Comparison of ENCODE assay signal across 11 mouse cellular contexts in genomic region chr2:178416427-178416826, GRCm38 (mm10). TPM values are rescaled to one million over a fixed set of nuclear protein-coding genes. Genes with fewer than 3 reads are reported as not detected.
DNase-seq lines count a peak whose midpoint lies in the region; ATAC-seq and TF ChIP-seq lines count a peak whose summit lies in the region.
"Had no signal": no experiment of that assay in that cellular context is flagged by ENCODE, and none has a peak within 500 bp of the region (broad histone marks: within the 10 kb centered on the region; RNA-seq: fewer than 3 reads in every experiment).

No protein-coding gene starts in this region.

- no peak for ATAC-seq in heart, embryonic 12.5 days (ENCODE audit: insufficient number of reproducible peaks, low FRiP score)
- peak; percentile 51 for ATAC-seq in liver, embryonic 14.5 days (ENCODE audit: insufficient read depth)
- no peak for ATAC-seq in cerebellum, adult (ENCODE audit: insufficient number of reproducible peaks, low FRiP score, low TSS enrichment)
- no peak for ATAC-seq in forebrain, embryonic 14.5 days
- ATAC-seq in hindbrain, embryonic 16.5 days: no peak

- peaks cover 57% of the 10 kb centered on the region for H3K4me1 ChIP-seq in heart, embryonic 12.5 days (replicated peaks)
- H3K4me1 ChIP-seq in liver, embryonic 14.5 days (replicated peaks; ENCODE audit: control insufficient read depth in 2 of 2, insufficient read depth in 2 of 2, low read length in 1 of 2): peaks cover 0 to 7% of the 10 kb centered on the region in 2 experiments; a peak in 1 of 4 replicates
- H3K4me1 ChIP-seq in megakaryocyte, embryonic 14.5 days: peaks cover 88% of the 10 kb centered on the region
- peaks cover 8% of the 10 kb centered on the region for H3K4me1 ChIP-seq in forebrain, embryonic 14.5 days (ENCODE audit: control insufficient read depth, insufficient read depth, low read length)
- H3K4me1 ChIP-seq in hindbrain, embryonic 16.5 days (ENCODE audit: control insufficient read depth, insufficient read depth, low read depth, low read length): peaks cover 23% of the 10 kb centered on the region

- H3K36me3 ChIP-seq in heart, embryonic 12.5 days: peaks cover 20% of the 10 kb centered on the region
- no peaks in the 10 kb centered on the region for H3K36me3 ChIP-seq in liver, embryonic 14.5 days (replicated peaks; ENCODE audit: control insufficient read depth, insufficient read depth, low read depth)
- peaks cover 47% of the 10 kb centered on the region for H3K36me3 ChIP-seq in megakaryocyte, embryonic 14.5 days (replicated peaks; ENCODE audit: low read length)
- no peaks in the 10 kb centered on the region for H3K36me3 ChIP-seq in forebrain, embryonic 14.5 days (ENCODE audit: control insufficient read depth, insufficient read depth, low read length)
- 0 out of 2 replicates have a peak, but pooled peaks cover 3% of the 10 kb centered on the region for H3K36me3 ChIP-seq in hindbrain, embryonic 16.5 days (ENCODE audit: control insufficient read depth, insufficient read depth, low read length)
- H3K36me3 ChIP-seq: embryonic facial prominence, embryonic 12.5 days had no signal

- no peak for TF ChIP-seq CTCF in liver, embryonic 14.5 days (IDR thresholded peaks at IDR 0.05; ENCODE audit: low read depth)

- DNase-seq in heart, postnatal 4 days: no peak
- peak; percentile 45 for DNase-seq in c-Kit-positive CD71-negative TER-119-negative erythroid progenitor cells, embryonic 14.5 days (ENCODE audit: low read depth)
- DNase-seq in liver, embryonic 14.5 days (ENCODE audit: low read depth in 3 of 3, low spot score in 3 of 3): peak in 2 of 3 experiments; percentile 14 to 41
- no peak for DNase-seq in forebrain, embryonic 14.5 days (ENCODE audit: low spot score)

- no peak overlapping the region for H3K27ac ChIP-seq in heart, embryonic 12.5 days (ENCODE audit: poor library complexity, severe bottlenecking)
- no peak overlapping the region for H3K27ac ChIP-seq in liver, embryonic 14.5 days
- H3K27ac ChIP-seq in forebrain, embryonic 14.5 days (ENCODE audit: low read depth, low read length): no peak overlapping the region
- H3K27ac ChIP-seq in hindbrain, embryonic 16.5 days (ENCODE audit: low read depth, low read length): no peak overlapping the region
- H3K27ac ChIP-seq: embryonic facial prominence, embryonic 12.5 days had no signal

- TF ChIP-seq EP300 in liver, embryonic 14.5 days (IDR thresholded peaks at IDR 0.05; ENCODE audit: low read depth): no peak

- H3K27me3 ChIP-seq in heart, embryonic 12.5 days (replicated peaks): peaks cover 6% of the 10 kb centered on the region; the same call in 1 of the 2 replicates
- H3K27me3 ChIP-seq in liver, embryonic 14.5 days (ENCODE audit: control insufficient read depth, insufficient read depth, low read length): peaks cover 17% of the 10 kb centered on the region
- peaks cover 9% of the 10 kb centered on the region for H3K27me3 ChIP-seq in megakaryocyte, embryonic 14.5 days (replicated peaks)
- H3K27me3 ChIP-seq in forebrain, embryonic 14.5 days (replicated peaks; ENCODE audit: control insufficient read depth, insufficient read depth, low read length): peaks cover 10% of the 10 kb centered on the region
- H3K27me3 ChIP-seq in hindbrain, embryonic 16.5 days (replicated peaks; ENCODE audit: control insufficient read depth, insufficient read depth, low read length): no peaks in the 10 kb centered on the region

- peak overlapping the region; percentile 48 for H3K4me2 ChIP-seq in heart, embryonic 12.5 days
- H3K4me2 ChIP-seq in liver, embryonic 14.5 days (ENCODE audit: low read depth): peak overlapping the region; percentile 15; the same call in 1 of the 2 replicates
- H3K4me2 ChIP-seq in forebrain, embryonic 14.5 days (ENCODE audit: low read length): no peak overlapping the region
- no peak overlapping the region for H3K4me2 ChIP-seq in hindbrain, embryonic 16.5 days (ENCODE audit: low read length)
- H3K4me2 ChIP-seq: embryonic facial prominence, embryonic 12.5 days; midbrain, embryonic 11.5 days had no signal

- H3K9ac ChIP-seq in heart, embryonic 12.5 days: peak overlapping the region; percentile 46; the same call in 1 of the 2 replicates
- H3K9ac ChIP-seq in liver, embryonic 14.5 days (replicated peaks): no peak overlapping the region
- no peak overlapping the region for H3K9ac ChIP-seq in forebrain, embryonic 14.5 days (ENCODE audit: low read length)
- no peak overlapping the region for H3K9ac ChIP-seq in hindbrain, embryonic 16.5 days (ENCODE audit: low read depth, low read length)
- H3K9ac ChIP-seq: embryonic facial prominence, embryonic 12.5 days had no signal

- H3K9me3 ChIP-seq in heart, embryonic 12.5 days (replicated peaks): no peaks in the 10 kb centered on the region; the same call in 1 of the 2 replicates
- H3K9me3 ChIP-seq in liver, embryonic 14.5 days (ENCODE audit: control insufficient read depth, low read length): no peaks in the 10 kb centered on the region
- no peaks in the 10 kb centered on the region for H3K9me3 ChIP-seq in megakaryocyte, embryonic 14.5 days
- H3K9me3 ChIP-seq in forebrain, embryonic 14.5 days (replicated peaks; ENCODE audit: control insufficient read depth, low read length): no peaks in the 10 kb centered on the region
- H3K9me3 ChIP-seq in hindbrain, embryonic 16.5 days (ENCODE audit: control insufficient read depth, low read length): no peaks in the 10 kb centered on the region
- H3K9me3 ChIP-seq: embryonic facial prominence, embryonic 12.5 days had no signal

- H3K4me3 ChIP-seq in heart, embryonic 12.5 days: no peak overlapping the region
- no peak overlapping the region for H3K4me3 ChIP-seq in liver, embryonic 14.5 days (ENCODE audit: insufficient read depth in 1 of 2, low read depth in 2 of 2, low read length in 2 of 2)
- peak overlapping the region; percentile 89 for H3K4me3 ChIP-seq in megakaryocyte, embryonic 14.5 days (replicated peaks)
- H3K4me3 ChIP-seq in forebrain, embryonic 14.5 days (ENCODE audit: low read depth, low read length): no peak overlapping the region
- H3K4me3 ChIP-seq in hindbrain, embryonic 16.5 days (ENCODE audit: low read length): no peak overlapping the region
- H3K4me3 ChIP-seq: embryonic facial prominence, embryonic 12.5 days had no signal

- WGBS in heart, embryonic 12.5 days: 26% methylated on average over 13 of the region's 13 CpGs
- 20% methylated on average over 13 of the region's 13 CpGs for WGBS in liver, embryonic 14.5 days (ENCODE audit: insufficient replicate concordance)
- WGBS in forebrain, embryonic 14.5 days: 83% methylated on average over 13 of the region's 13 CpGs
- WGBS in hindbrain, embryonic 16.5 days: 78% methylated on average over 13 of the region's 13 CpGs

RNA-seq across cellular contexts. Expression of gene Fam217b, which starts 2.1 kb away (rescaled TPM):
- 6.8 and 6.9 TPM in 2 replicates for polyA plus RNA-seq in heart, embryonic 12.5 days (2016; fragmentation: Nextera tagmentation; extraction: Ambion mirVana)
- total RNA-seq in heart, postnatal 4 days (2021): 10 to 100 TPM; 12.6 to 14.0 TPM
- 0.29 and 0.38 TPM in 2 replicates for polyA plus RNA-seq in liver, embryonic 14.5 days (2012; rRNA removed)
- 0.50 and 0.82 TPM in 2 replicates for polyA plus RNA-seq in liver, embryonic 14.5 days (2014; fragmentation: Nextera tagmentation; extraction: Ambion mirVana)
- polyA plus RNA-seq in megakaryocyte, embryonic 14.5 days (2012; ENCODE audit: insufficient read depth, low replicate concordance): 6.1 and 12.1 TPM in 2 replicates
- polyA plus RNA-seq in forebrain, embryonic 14.5 days (2014; fragmentation: Nextera tagmentation; extraction: Ambion mirVana): 3.9 and 4.3 TPM in 2 replicates
- 16.2 and 20.2 TPM in 2 replicates for polyA plus RNA-seq in hindbrain, embryonic 16.5 days (2015; fragmentation: Nextera tagmentation; extraction: Ambion mirVana)
- polyA plus RNA-seq: C2C12 had no signal

RNA-seq across cellular contexts. Expression of gene Ppp1r3d, which starts 2.2 kb away (rescaled TPM):
- 23.1 and 24.3 TPM in 2 replicates for polyA plus RNA-seq in heart, embryonic 12.5 days (2016; fragmentation: Nextera tagmentation; extraction: Ambion mirVana)
- total RNA-seq in heart, postnatal 4 days (2021): 10 to 100 TPM; 25.1 to 25.9 TPM
- 0.45 and 0.47 TPM in 2 replicates for polyA plus RNA-seq in liver, embryonic 14.5 days (2012; rRNA removed)
- polyA plus RNA-seq in liver, embryonic 14.5 days (2014; fragmentation: Nextera tagmentation; extraction: Ambion mirVana): 0.42 and 0.52 TPM in 2 replicates
- polyA plus RNA-seq in megakaryocyte, embryonic 14.5 days (2012; ENCODE audit: insufficient read depth, low replicate concordance): 8.0 and 20.4 TPM in 2 replicates
- polyA plus RNA-seq in forebrain, embryonic 14.5 days (2014; fragmentation: Nextera tagmentation; extraction: Ambion mirVana): 1.1 and 1.8 TPM in 2 replicates
- polyA plus RNA-seq in hindbrain, embryonic 16.5 days (2015; fragmentation: Nextera tagmentation; extraction: Ambion mirVana): 5.5 and 5.9 TPM in 2 replicates
- polyA plus RNA-seq: C2C12 had no signal

RNA-seq across cellular contexts. Expression of gene Sycp2, which starts 8.9 kb away (rescaled TPM):
- 0.11 and 0.13 TPM in 2 replicates for polyA plus RNA-seq in heart, embryonic 12.5 days (2016; fragmentation: Nextera tagmentation; extraction: Ambion mirVana)
- total RNA-seq in heart, postnatal 4 days (2021): 1 to 10 TPM; 2.1 to 3.1 TPM
- 0.02 TPM in 2 replicates for polyA plus RNA-seq in liver, embryonic 14.5 days (2012; rRNA removed)
- polyA plus RNA-seq in liver, embryonic 14.5 days (2014; fragmentation: Nextera tagmentation; extraction: Ambion mirVana): not detected in 2 replicates
- 0.03 TPM in 1 of 2 replicates, not detected in the other for polyA plus RNA-seq in megakaryocyte, embryonic 14.5 days (2012; ENCODE audit: insufficient read depth, low replicate concordance)
- polyA plus RNA-seq in forebrain, embryonic 14.5 days (2014; fragmentation: Nextera tagmentation; extraction: Ambion mirVana): 0.09 and 0.14 TPM in 2 replicates
- 0.30 and 0.40 TPM in 2 replicates for polyA plus RNA-seq in hindbrain, embryonic 16.5 days (2015; fragmentation: Nextera tagmentation; extraction: Ambion mirVana)
- polyA plus RNA-seq: C2C12; midbrain, embryonic 11.5 days had no signal

RNA-seq across cellular contexts. Expression of gene Cdh26, which starts 13.9 kb away (rescaled TPM):
- polyA plus RNA-seq in heart, embryonic 12.5 days (2016; fragmentation: Nextera tagmentation; extraction: Ambion mirVana): 0.18 TPM in 1 of 2 replicates, not detected in the other
- total RNA-seq in heart, postnatal 4 days (2021): under 1 TPM; 0.12 to 0.25 TPM
- polyA plus RNA-seq in liver, embryonic 14.5 days (2012; rRNA removed): 0.10 and 0.15 TPM in 2 replicates
- 0.09 and 0.14 TPM in 2 replicates for polyA plus RNA-seq in liver, embryonic 14.5 days (2014; fragmentation: Nextera tagmentation; extraction: Ambion mirVana)
- not detected in 2 replicates for polyA plus RNA-seq in megakaryocyte, embryonic 14.5 days (2012; ENCODE audit: insufficient read depth, low replicate concordance)
- polyA plus RNA-seq in forebrain, embryonic 14.5 days (2014; fragmentation: Nextera tagmentation; extraction: Ambion mirVana): 0.11 and 0.47 TPM in 2 replicates
- 0.24 and 0.25 TPM in 2 replicates for polyA plus RNA-seq in hindbrain, embryonic 16.5 days (2015; fragmentation: Nextera tagmentation; extraction: Ambion mirVana)
- polyA plus RNA-seq: C2C12 had no signal

Comparison
In these comparisons a context has a peak if more than half of its experiments do, and no peak if none do; other contexts are left out.
1. H3K4me2 ChIP-seq: peak in heart, embryonic 12.5 days (single experiment) and liver, embryonic 14.5 days (single experiment); none in forebrain, embryonic 14.5 days (single experiment) and hindbrain, embryonic 16.5 days (single experiment).
2. DNase-seq: peak in c-Kit-positive CD71-negative TER-119-negative erythroid progenitor cells, embryonic 14.5 days (single experiment) and liver, embryonic 14.5 days (2 of 3); none in heart, postnatal 4 days (single experiment) and forebrain, embryonic 14.5 days (single experiment).